Mouse (Mus musculus): ENCODE results near the gene Nefh.
A peak's percentile ranks its signal among the peaks of the same experiment; 100 is the strongest.

The Nefh gene

DNA sequence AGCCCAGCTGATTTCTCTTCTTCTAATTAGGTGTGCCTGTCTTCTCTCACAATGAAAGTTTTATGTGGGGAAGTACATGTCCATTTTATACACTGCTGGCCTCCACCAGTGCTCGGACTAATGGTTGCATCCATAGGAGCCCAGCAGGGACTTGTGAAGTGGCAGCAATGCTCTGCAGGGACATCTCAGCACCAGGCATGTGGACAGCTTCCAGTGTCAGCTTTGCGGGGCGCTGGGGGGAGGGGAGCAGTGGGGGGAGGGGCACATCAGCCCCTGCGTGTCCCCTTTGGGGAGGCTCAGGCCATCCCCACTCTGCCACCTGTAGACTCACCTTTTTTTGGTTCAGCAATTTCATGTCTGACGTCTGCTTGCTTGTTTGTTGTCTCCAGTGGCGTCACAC lies 5.5 kb upstream of the Nefh start:
- no peak for DNase-seq (ENCODE audit: low read depth, low spot score)

DNA sequence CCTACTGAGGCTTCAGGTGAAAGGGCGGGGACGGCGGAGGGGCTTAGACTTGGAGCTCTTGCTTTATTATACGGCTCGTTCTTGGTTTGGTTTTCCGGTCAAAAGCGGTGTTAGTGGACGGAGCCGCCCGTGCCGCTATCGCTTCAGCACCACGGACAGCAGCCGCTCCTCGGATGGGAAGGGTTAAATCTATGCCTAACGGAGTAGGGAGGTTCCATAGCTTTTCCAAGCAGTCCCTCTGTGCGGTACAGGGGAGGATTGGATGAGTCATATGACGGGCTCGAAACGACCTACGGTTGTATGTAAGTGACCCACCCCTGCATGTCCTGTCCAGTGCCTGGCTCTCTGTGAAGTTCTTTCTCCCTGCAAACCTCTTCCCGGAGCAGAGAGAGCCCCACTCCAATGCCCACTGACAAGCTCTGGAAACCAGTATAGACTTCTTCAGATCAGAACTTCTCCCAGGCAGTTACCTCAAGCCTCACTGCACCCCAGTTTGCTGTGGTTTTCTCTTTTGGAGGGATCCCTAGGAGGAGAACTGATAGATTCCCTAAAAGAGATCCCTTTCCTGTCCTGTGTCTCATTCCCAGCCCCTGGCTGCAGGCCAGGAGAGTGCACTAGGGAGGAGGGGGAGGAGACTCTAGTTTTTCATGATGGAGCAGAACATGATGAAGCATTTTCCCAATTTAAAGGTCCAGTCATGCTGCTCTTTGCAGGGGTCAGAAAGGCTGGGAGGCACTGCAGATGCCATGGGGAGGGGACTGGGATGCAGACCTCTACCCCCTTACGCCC lies 1.6 kb upstream of the Nefh start:
- DNase-seq (ENCODE audit: low read depth, low spot score): no peak

DNA sequence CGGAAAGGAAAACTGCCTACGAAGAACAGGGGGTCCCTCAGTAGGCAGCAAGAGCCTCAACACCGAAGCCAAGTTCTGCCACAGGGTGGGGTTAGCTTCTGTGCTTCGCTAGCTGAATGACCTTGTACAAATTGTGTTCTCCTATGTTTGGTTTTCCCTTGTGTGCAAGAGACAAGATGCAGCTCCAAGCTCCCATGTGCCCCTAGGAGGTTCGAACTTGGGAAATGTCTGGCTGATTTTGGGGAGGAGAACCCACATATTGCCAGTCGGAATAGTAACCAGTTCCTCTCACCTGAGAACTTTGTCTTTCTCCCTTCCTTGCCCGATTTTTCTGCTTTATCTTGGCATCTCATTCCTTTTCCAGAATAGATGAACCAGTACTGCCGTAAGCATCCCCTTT lies 928 bp upstream of the Nefh start:
- DNase-seq (ENCODE audit: low read depth, low spot score): no peak

DNA sequence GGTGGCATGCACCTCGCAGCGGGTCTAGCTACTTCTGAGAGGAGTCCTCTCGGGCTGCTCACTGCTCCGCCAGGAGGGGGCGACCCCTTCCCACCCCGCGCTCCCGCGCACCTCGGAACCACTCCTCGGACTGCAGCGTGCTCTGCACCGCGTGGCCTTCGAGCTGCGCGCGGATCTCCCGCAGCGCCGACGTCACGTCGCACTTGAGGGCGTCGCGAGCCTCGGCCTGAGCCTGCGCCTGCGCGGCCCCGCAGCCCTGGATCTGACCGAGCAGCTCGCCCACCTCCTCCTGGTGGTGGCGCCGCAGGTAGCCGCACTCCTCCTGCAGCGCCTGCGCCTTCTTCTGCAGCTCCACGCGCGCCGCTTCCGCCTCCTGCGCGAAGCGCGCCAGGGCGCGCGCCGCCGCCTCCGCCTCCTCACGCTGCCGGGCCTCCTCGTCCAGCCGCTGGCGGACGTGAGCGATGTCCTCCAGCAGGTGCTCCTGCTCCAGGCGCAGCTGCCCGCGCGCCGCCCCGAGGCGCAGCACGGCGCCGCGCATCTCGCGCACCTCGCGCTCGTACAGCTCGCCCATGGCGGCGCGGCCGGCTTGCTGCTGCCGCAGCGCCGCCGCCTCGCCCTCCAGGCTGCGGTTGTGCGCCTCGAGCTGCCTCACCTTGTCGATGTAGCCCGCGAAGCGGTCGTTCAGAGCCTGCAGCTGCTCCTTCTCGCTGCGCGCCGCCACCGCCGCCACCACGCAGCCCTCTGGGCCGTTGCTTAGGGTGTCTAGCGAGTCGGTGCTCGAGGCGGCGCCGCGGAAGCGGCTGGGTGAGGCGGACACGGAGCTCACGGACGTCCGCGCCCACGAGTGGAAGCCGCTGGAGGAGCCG lies 684 bp downstream of the Nefh start:
- DNase-seq (ENCODE audit: low read depth, low spot score): peak; percentile 95

DNA sequence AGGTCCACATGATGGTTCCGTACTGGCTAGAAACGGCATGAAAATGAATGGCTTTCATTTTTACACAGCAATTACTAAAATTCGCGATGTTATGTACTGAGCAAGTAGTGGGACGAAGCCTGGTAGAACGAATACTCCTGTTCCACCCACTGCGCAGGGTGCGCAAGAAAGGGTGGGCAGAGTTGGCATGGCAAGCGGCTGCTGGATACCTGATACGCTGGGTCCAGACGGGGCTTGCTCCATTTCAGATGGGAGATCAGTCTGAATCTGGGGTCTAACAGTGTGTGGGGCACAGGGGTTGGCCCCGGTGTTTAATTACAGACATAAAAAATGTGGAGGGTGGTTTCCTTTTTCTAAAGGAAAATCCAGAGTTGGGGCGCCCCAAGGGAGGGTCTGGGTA lies 1.3 kb downstream of the Nefh start:
- no peak for DNase-seq (ENCODE audit: low read depth, low spot score)

DNA sequence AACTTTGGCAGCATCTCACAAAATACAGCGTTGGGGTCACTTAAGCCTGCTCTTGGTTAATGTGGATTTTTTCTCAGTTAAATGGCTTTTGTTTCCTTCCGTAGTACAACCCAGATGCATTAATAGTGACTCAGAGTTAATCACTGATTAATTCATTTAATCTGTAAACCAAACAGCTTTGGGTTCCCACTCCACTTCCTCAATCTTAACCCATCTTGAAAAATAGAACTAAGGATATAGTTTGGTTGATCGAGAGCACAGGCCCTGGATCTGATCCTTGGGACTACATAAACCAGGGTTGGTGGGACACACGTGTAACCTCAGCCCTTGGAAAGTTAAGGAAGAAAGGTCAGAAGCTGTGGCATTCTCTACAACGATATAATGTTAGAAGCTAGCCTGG lies 11.6 kb downstream of the Nefh start:
- DNase-seq (ENCODE audit: low read depth, low spot score): no peak

DNA sequence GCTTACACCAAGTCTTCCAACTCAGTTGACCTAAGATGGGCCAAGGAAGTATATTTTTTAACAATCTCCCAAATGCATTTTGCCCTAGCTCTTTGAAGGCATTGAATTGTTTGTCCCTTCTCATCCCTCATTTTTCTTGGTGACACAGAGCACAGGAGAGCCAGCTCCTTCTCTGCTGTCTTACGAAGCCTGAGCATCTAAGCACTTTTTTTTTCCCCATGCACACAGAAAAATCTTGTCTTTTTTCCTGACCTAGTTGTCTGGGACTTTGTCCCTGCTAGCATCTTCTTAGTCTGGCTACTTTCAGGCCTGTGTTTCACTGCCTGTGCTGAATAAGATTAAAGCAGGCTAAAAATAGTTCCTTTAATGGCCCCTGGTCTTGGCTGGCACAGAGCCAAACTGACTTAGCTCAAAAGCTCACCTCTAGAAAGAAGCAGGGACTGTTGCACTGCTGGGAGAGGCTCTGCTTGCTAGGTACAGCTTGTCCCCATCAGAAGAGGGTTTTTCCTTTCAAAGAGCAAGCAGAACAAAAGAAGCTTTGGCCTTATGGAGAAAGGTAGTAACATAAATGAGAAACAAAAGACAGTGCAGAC lies 16.8 kb downstream of the Nefh start:
- DNase-seq (ENCODE audit: low read depth, low spot score): no peak

DNA sequence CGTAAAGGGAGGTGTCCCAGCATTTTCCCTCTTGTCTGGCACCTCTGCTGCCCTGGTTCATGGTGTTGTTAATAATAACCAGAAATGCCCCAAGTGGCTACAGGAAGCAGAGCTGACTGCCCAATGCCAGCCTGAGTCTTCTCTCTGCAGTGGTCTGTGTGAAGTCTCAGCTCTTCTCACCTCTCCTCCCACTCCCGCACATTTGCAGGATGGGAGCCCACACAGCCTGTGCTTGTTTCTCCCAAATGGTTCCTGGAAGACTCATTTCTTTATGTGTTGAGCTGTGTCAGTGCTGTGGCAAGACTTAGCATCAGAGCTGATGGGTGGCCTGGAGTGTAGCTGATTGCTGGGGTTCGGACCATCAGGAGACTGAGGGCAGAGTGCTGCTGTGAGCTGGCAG lies 20.6 kb downstream of the Nefh start:
- no peak for DNase-seq (ENCODE audit: low read depth, low spot score)

DNA sequence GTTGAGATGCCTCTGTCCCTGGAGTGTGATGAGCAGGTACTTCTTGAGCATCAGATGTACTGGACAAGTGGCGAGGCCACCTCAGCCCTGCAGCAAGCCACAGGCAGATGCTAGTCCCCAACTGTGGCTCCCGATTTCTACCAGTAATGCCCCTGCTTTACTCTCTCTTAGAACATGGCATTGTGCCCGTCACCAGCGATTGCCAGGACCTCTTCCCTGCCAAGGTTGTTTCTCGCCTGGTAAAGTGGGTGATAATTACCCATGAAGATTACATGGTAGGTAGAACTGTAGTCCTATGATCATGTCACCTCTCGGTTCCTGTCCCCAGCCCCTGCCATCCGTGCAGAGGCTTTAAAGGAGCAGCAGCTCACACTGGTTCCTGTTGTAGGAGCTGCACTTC lies 26.1 kb downstream of the Nefh start:
- DNase-seq (ENCODE audit: low read depth, low spot score): no peak

DNA sequence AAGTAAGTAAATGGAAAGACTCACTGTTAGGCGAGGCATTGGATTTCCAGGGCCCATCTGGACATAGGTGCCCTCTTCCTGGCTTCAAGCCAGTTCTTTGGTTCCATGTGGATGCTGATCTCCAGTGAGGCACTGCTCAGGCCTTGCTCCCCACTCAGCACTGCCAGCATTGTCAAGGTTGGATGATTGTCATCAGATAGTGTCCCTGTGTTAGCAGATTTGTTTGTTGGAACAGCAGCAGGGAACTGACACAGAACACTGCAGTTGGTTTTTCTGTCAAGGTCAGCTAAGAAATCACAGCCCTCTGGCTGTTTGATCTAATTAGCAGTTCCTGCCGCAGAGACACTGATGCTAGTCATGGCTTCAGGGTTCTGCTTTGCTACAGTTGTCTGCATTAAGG lies 26.6 kb downstream of the Nefh start:
- DNase-seq (ENCODE audit: low read depth, low spot score): no peak

DNA sequence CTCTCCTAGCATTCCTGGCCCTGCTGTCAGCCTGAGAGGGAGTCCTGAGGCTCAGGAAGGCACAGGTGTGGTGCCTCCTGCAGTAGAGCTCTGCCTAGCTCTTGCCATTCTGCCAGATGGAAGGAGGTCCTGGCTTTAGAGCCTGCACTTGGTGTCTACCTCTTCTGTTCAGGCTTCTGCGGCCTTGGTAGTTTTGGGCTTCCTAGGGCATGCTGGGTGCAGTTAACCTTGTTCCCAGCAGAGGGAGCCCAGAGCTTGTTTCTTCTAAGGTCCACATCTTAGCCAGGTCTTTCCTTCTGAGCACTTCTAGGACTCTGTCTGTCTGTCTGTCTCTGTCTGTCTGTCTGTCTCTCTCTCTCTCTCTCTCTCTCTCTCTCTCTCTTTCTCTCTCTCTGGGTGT lies 31.8 kb downstream of the Nefh start:
- peak; percentile 67 for DNase-seq (ENCODE audit: low read depth, low spot score)

DNA sequence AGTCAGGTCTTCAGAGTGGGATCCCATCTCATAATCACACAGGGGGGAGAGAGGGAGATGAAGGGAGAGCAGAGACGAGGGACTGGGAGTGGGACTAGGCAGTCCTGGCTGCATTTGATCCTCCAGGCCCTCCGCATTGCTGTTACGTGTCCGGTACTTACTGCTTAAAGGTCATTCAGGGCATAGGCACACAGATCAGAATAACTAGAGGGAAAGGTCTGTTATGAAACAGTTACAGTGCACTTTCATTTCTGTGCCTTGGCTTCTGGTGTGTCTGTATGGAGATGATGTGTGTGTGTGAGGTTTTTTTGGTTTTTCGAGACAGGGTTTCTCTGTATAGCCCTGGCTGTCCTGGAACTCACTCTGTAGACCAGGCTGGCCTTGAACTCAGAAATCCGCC lies 41.6 kb downstream of the Nefh start:
- DNase-seq (ENCODE audit: low read depth, low spot score): no peak

DNA sequence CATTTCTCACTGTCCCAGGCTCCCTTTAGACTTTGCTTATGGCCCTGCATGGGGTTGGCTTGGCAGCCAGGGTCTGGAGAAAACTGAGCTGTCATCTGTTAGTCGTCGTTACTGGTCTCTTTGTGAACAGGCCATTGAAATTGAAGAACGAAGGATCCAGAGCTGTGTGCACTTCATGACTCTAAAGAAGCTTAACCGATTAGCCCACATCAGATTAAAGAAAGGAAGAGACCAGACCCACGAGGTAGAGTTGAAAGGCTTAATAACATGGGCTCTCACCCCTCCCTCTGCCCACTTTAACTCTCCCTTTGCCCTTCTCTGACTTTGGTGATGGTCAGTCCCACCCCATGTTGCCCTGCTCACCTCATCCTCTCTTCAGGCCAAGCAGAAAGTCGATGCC lies 45.9 kb downstream of the Nefh start:
- DNase-seq (ENCODE audit: low read depth, low spot score): no peak

DNA sequence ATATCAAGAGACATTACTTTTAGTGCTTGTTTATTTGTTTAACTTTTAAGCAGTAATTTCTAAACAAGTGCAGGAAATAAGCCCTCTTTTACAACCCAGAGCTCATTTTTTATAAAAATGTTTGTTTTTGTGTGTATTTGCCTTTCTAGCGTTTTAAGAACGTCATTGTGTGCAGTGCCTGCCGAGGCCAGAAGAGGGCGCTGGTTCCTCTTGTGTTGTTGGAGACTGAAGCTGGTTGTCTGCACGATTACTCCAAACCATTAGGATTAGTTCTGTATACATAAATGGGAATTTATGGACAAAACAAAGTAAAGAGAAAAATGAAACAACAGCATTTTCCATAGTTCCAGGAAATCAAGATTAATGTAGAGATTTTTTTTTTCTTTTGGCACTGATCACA lies 47.4 kb downstream of the Nefh start:
- peak; percentile 19 for DNase-seq (ENCODE audit: low read depth, low spot score)

DNA sequence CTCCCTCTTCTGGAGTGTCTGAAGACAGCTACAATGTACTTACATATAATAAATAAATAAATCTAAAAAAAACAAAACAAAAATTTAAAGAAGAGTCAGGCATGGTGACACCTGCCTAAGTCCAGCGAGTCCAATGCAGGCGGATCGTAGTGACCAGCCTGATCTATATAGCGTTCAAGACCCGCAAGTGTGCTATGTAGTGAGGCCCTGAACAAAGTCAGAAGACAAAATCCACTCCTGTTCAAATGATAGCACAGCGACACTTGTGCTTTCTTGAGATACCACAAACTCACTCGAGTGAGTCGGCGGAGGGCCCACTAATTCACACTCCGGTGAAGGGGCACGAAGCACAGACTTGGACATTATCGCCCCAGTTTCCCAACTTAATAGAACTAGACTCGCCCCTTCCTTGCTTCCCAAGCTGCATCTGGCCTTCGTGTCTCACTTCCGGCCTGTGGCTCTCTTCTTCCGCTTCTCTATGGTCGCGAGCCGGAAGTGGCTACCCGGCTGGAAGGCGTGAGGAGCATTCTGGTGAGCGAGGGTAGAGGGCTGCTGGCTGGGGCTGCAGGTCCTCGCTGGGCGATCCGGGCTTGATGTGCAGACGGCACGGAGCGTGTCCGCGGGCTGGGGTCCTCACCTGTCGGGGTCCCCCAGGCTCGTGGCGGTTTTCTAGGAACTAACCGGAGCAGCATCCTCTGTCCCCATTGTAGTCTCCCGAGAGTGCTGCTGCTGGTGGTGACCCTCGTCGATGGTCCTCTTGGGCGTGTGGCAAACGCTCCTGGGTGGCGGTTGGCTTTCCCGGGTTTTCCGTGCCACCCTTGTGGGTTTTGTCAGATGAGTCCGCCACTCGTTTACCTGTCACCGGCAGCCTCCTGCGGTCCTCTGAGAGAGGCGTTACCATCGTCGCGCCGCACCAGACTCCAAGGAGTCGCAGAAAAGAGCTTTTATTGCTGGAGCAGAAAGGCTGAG lies 52.7 kb downstream of the Nefh start, which contains the start of gene Thoc5:
TSS of gene Thoc5 (plus strand) at position 473 of the 969 bp plus-strand sequence.
- peak; percentile 85 for DNase-seq (ENCODE audit: low read depth, low spot score)

Data from CD4-positive helper T cell, adult 2 months (primary cell).